In genomic region chr5:125440583-125441233, GRCm38 (mm10) we compare ENCODE assay signal across 8 mouse cellular contexts. TPM values are rescaled to one million over a fixed set of nuclear protein-coding genes. Genes with fewer than 3 reads are reported as not detected.
DNase-seq lines count a peak whose midpoint lies in the region; ATAC-seq and TF ChIP-seq lines count a peak whose summit lies in the region.

No protein-coding gene starts in this region.

- H3K27me3 ChIP-seq in hindbrain, embryonic 16.5 days (replicated peaks; ENCODE audit: control insufficient read depth, insufficient read depth, low read length) = no peaks in the 10 kb centered on the region
- H3K27me3 ChIP-seq in midbrain, embryonic 13.5 days = no peaks in the 10 kb centered on the region

- DNase-seq in layer of hippocampus, adult 2 months (ENCODE audit: low spot score in 2 of 2) = no peak
- DNase-seq in layer of hippocampus, adult 18-20 months (ENCODE audit: low spot score in 2 of 2) = no peak
- DNase-seq in layer of hippocampus, postnatal 36 days = no peak
- no peak for DNase-seq in adipocyte (ENCODE audit: low spot score)

- H3K4me1 ChIP-seq in cortical plate, adult 2 months (ENCODE audit: control insufficient read depth, insufficient read depth, low read length) = peaks cover 2% of the 10 kb centered on the region; the same call in 1 of the 2 replicates
- H3K4me1 ChIP-seq in hindbrain, embryonic 16.5 days (ENCODE audit: control insufficient read depth, insufficient read depth, low read depth, low read length) = peaks cover 9% of the 10 kb centered on the region
- peaks cover 17% of the 10 kb centered on the region for H3K4me1 ChIP-seq in midbrain, embryonic 13.5 days (replicated peaks)

- no peak for TF ChIP-seq CTCF in layer of hippocampus, adult 2 months (conservative IDR thresholded peaks at IDR 0.05)
- TF ChIP-seq CTCF in cortical plate, adult 2 months (IDR thresholded peaks at IDR 0.05; ENCODE audit: extremely low read depth, insufficient read depth, low read length) = no peak

- TF ChIP-seq POLR2A in cortical plate, adult 2 months (IDR thresholded peaks at IDR 0.05; ENCODE audit: extremely low read depth, insufficient read depth, low read length) = no peak

- H3K4me3 ChIP-seq in layer of hippocampus, adult 2 months = peak overlapping the region; percentile 86
- peak overlapping the region; percentile 44 for H3K4me3 ChIP-seq in cortical plate, adult 2 months (ENCODE audit: insufficient read depth, low read length)
- peak overlapping the region; percentile 88 for H3K4me3 ChIP-seq in hindbrain, embryonic 16.5 days (ENCODE audit: low read length)
- H3K4me3 ChIP-seq in midbrain, embryonic 13.5 days (replicated peaks) = peak overlapping the region; percentile 88

- peak overlapping the region; percentile 60 for H3K4me2 ChIP-seq in hindbrain, embryonic 16.5 days (ENCODE audit: low read length)
- peak overlapping the region; percentile 81 for H3K4me2 ChIP-seq in midbrain, embryonic 13.5 days (replicated peaks)

- peak overlapping the region; percentile 94 for H3K27ac ChIP-seq in layer of hippocampus, adult 2 months
- no peak overlapping the region for H3K27ac ChIP-seq in cortical plate, adult 2 months (ENCODE audit: insufficient read depth, low read length)
- H3K27ac ChIP-seq in hindbrain, embryonic 16.5 days (ENCODE audit: low read depth, low read length) = peak overlapping the region; percentile 76
- no peak overlapping the region for H3K27ac ChIP-seq in midbrain, embryonic 13.5 days

- no peaks in the 10 kb centered on the region for H3K9me3 ChIP-seq in hindbrain, embryonic 16.5 days (ENCODE audit: control insufficient read depth, low read length)
- H3K9me3 ChIP-seq in midbrain, embryonic 13.5 days = no peaks in the 10 kb centered on the region

- peak overlapping the region; percentile 86 for H3K9ac ChIP-seq in hindbrain, embryonic 16.5 days (ENCODE audit: low read depth, low read length)
- H3K9ac ChIP-seq in midbrain, embryonic 13.5 days (replicated peaks) = peak overlapping the region; percentile 87

- no peaks in the 10 kb centered on the region for H3K36me3 ChIP-seq in hindbrain, embryonic 16.5 days (ENCODE audit: control insufficient read depth, insufficient read depth, low read length)
- no peaks in the 10 kb centered on the region for H3K36me3 ChIP-seq in midbrain, embryonic 13.5 days

- no peak for ATAC-seq in hindbrain, embryonic 16.5 days
- ATAC-seq in midbrain, embryonic 13.5 days = peak; percentile 35
- ATAC-seq in frontal cortex, adult (ENCODE audit: low TSS enrichment) = no peak

- WGBS in hindbrain, embryonic 16.5 days = 3% methylated on average over 7 of the region's 7 CpGs
- WGBS in midbrain, embryonic 13.5 days = 2% methylated on average over 7 of the region's 7 CpGs

RNA-seq across cellular contexts. Expression of gene Bri3bp, which starts 0.7 kb away (rescaled TPM):
- total RNA-seq in layer of hippocampus, adult 2 months (2021) = 100 to 1,000 TPM in 1 of 2 experiments, 10 to 100 TPM in 1; 93.2 to 107 TPM
- 100 to 1,000 TPM in 1 of 2 experiments, 10 to 100 TPM in 1; 92.7 to 107 TPM for total RNA-seq in layer of hippocampus, adult 18-20 months (2021)
- 34.8 and 36.3 TPM in 2 replicates for polyA plus RNA-seq in cortical plate, adult 2 months (2012; rRNA removed)
- polyA plus RNA-seq in hindbrain, embryonic 16.5 days (2015; fragmentation: Nextera tagmentation; extraction: Ambion mirVana) = 40.2 and 42.5 TPM in 2 replicates
- 28.2 and 29.6 TPM in 2 replicates for polyA plus RNA-seq in midbrain, embryonic 13.5 days (2015; fragmentation: Nextera tagmentation; extraction: Ambion mirVana)
- 100 to 1,000 TPM; 105 to 106 TPM for total RNA-seq in layer of hippocampus, postnatal 36 days (2021)

RNA-seq across cellular contexts. Expression of gene Dhx37, which starts 6.8 kb away (rescaled TPM):
- 10 to 100 TPM; 15.2 to 15.6 TPM for total RNA-seq in layer of hippocampus, adult 2 months (2021)
- total RNA-seq in layer of hippocampus, adult 18-20 months (2021) = 10 to 100 TPM; 15.0 to 15.4 TPM
- polyA plus RNA-seq in cortical plate, adult 2 months (2012; rRNA removed) = 16.2 and 16.9 TPM in 2 replicates
- 10.2 and 12.0 TPM in 2 replicates for polyA plus RNA-seq in hindbrain, embryonic 16.5 days (2015; fragmentation: Nextera tagmentation; extraction: Ambion mirVana)
- 12.1 and 13.2 TPM in 2 replicates for polyA plus RNA-seq in midbrain, embryonic 13.5 days (2015; fragmentation: Nextera tagmentation; extraction: Ambion mirVana)
- total RNA-seq in layer of hippocampus, postnatal 36 days (2021) = 10 to 100 TPM; 12.2 to 12.7 TPM

RNA-seq across cellular contexts. Expression of gene Aacs, which starts 34.9 kb away (rescaled TPM):
- 10 to 100 TPM; 48.1 to 55.5 TPM for total RNA-seq in layer of hippocampus, adult 2 months (2021)
- total RNA-seq in layer of hippocampus, adult 18-20 months (2021) = 10 to 100 TPM; 48.7 to 49.1 TPM
- polyA plus RNA-seq in cortical plate, adult 2 months (2012; rRNA removed) = 51.5 and 51.8 TPM in 2 replicates
- 113 and 123 TPM in 2 replicates for polyA plus RNA-seq in hindbrain, embryonic 16.5 days (2015; fragmentation: Nextera tagmentation; extraction: Ambion mirVana)
- 54.5 and 57.5 TPM in 2 replicates for polyA plus RNA-seq in midbrain, embryonic 13.5 days (2015; fragmentation: Nextera tagmentation; extraction: Ambion mirVana)
- total RNA-seq in layer of hippocampus, postnatal 36 days (2021) = 10 to 100 TPM; 53.9 to 56.1 TPM

RNA-seq across cellular contexts. Expression of gene Ubc, which starts 50.7 kb away (rescaled TPM):
- 100 to 1,000 TPM; 713 to 818 TPM for total RNA-seq in layer of hippocampus, adult 2 months (2021)
- 100 to 1,000 TPM; 754 to 818 TPM for total RNA-seq in layer of hippocampus, adult 18-20 months (2021)
- 769 and 804 TPM in 2 replicates for polyA plus RNA-seq in cortical plate, adult 2 months (2012; rRNA removed)
- polyA plus RNA-seq in hindbrain, embryonic 16.5 days (2015; fragmentation: Nextera tagmentation; extraction: Ambion mirVana) = 1,508 and 1,522 TPM in 2 replicates
- 1,275 and 1,322 TPM in 2 replicates for polyA plus RNA-seq in midbrain, embryonic 13.5 days (2015; fragmentation: Nextera tagmentation; extraction: Ambion mirVana)
- 100 to 1,000 TPM; 766 to 814 TPM for total RNA-seq in layer of hippocampus, postnatal 36 days (2021)

RNA-seq across cellular contexts. Expression of gene Gm10382, which starts 51.6 kb away (rescaled TPM):
- not detected for total RNA-seq in layer of hippocampus, adult 2 months (2021)
- under 1 TPM in 1 of 2 experiments, not detected in 1; 0.46 TPM for total RNA-seq in layer of hippocampus, adult 18-20 months (2021)
- 0.21 and 0.36 TPM in 2 replicates for polyA plus RNA-seq in cortical plate, adult 2 months (2012; rRNA removed)
- 0.45 and 0.55 TPM in 2 replicates for polyA plus RNA-seq in hindbrain, embryonic 16.5 days (2015; fragmentation: Nextera tagmentation; extraction: Ambion mirVana)
- polyA plus RNA-seq in midbrain, embryonic 13.5 days (2015; fragmentation: Nextera tagmentation; extraction: Ambion mirVana) = 0.39 and 0.89 TPM in 2 replicates
- total RNA-seq in layer of hippocampus, postnatal 36 days (2021) = not detected

Comparison
In these comparisons a context has a peak if more than half of its experiments do, and no peak if none do; other contexts are left out.
1. H3K27ac ChIP-seq: peak in layer of hippocampus, adult 2 months (single experiment) and hindbrain, embryonic 16.5 days (single experiment); none in cortical plate, adult 2 months (single experiment) and midbrain, embryonic 13.5 days (single experiment).
2. Peak in every context shown above with its lines, with median percentiles within 50 percentile points of each other: H3K4me3 ChIP-seq.